Mouse (Mus musculus) thymus, postnatal 25 days (tissue): ENCODE measurements around the gene Mpv17.
A peak's percentile ranks its signal among the peaks of the same experiment; 100 is the strongest.

Experiments
- DNase-seq: peaks from one replicate; pipeline ENCODE4 v3.0.0; 2022

Gene Mpv17

DNA sequence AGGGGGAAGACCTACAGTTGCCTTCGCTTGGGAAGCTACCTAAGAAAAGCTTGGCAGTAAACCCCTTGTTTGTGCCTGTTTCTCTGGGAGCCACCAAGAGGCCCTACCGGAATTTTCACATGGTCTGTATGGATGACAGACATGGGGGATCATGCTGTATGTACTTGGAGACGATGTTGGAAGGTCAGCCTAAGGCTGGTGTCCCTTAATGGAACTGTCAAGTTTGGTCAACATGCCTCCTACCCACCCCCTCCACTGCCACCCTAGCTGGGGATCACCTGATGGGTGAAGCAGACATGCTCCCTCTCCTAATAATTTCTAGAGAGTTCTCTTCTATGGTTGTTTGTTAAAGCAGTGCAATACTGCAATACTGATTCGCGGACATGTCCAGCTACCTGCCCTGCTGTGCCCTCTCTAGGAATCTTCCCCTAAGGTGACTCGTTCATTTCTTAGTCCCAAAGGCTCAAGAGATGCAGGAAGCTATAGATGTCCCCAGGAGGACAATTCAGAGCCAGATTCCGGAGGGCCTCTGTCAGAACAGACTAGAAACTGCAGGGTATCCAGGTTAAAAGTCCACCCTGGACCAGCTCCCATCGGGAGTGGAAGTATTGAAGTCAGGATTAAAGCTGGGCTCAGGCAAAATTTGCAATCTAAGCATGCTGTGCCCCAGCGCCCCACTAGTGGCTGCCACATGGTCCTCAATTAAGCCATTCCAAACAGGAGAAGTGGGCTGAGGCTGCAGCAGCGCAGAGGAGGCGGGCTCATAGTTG lies 58.2 kb downstream of the Mpv17 start:
- no peak for DNase-seq

DNA sequence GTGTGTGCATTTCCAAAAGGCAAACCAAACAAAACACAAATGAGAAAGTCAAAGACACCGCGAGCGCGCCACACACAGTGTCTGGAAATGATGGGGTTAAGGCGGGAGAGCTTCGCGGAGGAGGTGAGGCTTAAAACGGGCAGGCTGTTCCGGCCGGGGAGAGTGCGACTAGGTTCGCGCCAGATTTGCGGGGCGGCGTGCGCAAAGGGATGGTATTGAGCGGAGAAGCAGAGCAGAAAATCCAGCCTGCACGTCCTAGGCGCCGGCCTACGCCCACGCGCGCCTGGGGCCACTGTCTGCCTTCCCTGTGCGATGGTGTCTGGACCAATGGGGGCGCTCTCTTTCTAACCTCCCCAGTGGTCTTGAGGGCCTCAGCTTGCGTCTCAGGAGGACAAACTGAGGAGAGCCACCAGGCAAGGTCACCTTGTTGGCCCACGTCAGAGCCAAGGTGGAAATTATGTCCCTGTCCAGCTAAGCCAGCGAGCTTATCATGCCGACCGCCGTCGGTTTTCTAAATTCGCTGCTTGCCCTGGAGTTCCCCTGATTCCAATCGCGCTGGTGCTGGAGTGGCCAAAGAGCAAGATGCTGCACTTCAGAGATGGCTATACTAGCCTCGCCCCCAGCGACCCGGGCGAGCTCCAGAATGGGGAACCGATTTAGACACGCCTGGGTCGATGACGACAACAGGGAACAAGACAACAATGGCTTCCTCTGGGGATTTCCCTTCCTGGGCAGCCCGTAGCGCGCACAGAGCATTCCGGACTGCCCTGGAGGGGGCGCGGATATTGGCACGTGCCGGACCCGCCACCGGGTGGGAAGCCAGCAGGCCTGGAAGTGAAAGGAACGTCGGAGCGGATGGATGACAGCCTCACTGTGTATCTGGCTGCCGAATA lies 59.0 kb downstream of the Mpv17 start:
- DNase-seq = peak; percentile 45

DNA sequence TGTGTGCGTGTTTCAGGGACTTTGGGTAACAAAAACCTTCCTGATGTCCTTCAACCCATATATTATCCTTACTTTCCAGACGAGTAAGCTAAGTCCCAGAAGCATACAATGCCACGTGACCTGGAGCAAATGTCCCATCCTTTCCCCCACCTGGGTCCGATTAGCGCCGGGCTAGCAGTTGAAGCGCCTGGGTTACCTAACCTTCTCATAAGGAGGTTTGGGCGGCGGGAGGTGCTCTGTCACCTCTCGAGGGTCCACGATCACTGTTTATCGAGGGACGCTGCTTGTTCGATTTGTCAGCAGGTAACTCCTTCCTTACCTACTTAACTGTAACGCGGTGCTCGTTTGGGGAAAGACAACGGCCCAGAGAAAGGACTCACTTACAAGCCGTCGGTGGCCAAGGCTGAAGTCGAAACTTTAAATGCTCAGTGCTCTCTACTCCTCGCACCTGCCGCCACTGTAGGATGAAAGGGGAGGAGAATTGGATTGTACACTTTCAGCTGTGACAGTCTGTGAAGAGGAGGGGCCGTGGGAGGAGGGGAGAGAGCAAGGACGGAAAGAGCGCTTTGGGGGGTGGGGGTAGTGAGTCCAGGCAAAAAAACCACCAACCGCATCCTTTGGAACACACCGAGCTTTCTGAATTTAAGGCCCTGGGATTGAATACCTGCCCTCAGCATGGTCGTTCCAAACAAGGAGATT lies 59.8 kb downstream of the Mpv17 start:
- no peak for DNase-seq

DNA sequence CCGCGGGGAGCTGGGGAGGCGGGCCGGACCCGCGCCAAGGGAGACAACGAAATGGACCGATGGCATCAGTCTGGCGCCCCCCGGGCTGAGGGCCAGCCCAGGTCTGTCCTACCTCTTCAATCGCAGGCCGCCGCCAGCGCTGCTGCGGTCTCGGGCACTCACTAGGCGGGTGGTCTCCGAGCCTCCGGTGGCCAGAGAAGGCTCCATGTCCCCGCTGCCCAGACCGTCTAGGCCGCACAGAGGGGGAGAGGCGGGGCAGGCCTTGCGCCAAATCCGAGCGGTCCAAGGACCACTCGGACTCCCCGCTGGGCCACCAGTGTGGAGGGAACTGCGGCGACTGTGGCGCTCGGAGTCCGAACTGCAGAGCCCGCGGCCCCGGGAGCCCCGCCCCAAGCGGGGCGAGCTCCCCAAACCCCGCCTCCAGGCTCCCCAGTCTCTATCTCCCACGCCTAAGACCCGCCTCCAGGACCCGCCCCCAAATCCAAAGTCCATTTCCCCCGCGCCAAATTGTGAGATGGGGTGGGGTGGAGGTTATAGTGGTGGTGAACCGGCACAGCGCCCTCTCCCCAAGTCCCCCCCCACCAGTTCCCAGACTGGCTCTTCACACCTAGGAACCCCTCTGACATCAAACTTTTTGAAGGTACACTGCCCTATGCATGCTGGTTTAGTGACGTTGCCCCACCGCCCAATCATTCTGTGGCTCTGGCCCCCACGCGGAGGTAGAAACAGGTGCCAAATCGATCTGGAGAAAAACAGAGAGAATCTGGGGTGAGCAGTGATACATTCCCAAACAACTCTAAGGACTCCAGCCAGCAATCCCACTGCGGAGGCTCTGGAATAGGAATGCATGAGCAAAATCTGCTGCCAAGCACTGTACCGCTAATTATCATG lies 60.7 kb downstream of the Mpv17 start:
- peak; percentile 49 for DNase-seq

DNA sequence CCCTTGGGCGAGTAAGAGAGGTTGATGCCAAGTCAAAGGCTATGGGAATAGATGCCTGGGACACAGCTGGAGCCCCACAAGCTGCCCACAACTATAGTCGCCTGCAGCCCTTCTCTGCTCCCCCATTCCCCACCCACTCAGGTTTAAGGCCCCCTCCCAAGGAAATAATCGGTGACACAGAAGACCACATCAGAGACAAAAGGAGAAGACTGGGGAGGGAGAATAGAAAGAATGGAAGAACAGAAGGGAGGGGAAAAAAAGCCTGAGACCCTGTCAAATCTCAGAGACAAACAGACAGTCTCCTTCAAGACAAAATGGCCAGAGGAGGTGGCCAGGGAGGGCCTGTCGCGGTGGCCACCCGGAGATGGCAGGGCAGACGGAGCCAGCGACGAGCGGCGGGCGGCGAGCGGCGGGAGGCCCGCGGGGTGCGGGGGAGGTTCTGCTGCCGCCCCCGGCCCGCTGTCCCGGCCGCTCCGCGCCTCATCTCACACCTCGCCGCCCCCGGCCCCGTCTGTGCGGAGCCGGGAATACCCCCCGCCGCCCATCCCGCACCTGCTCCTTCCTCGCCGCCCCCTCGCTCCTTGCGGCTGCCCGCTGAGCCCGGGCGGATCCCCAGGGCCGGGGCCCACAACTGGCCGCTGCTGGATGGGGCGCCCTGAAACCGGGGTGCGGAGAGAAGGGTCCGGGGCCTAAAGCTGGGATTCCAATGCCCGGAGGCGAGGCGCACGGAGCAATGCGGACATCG lies 61.6 kb downstream of the Mpv17 start:
- peak; percentile 7 for DNase-seq
